Mouse (Mus musculus): ENCODE measurements at regions not wholly inside any gene's neighbourhood (a gene's known extent, or its start where the extent isn't known, plus 50 kb on each side); places are given as distances from the start of the nearest gene placed in this dataset.

GRCm38 (mm10) chr1:77227800-77228199 is 287.1 kb downstream of the Epha4 start:
- no peak for TF ChIP-seq GATA1 (IDR thresholded peaks at IDR 0.05; ENCODE audit: borderline replicate concordance, low read length)
- no peak for TF ChIP-seq FLI1 (IDR thresholded peaks at IDR 0.05; ENCODE audit: low read length)
